Mouse (Mus musculus) kidney, postnatal 36 days (tissue): ENCODE results near the gene Rhoh.

Experiments
- DNase-seq, 2 experiments: peaks; one replicate each; pipeline ENCODE4 v3.0.0; 2021 to 2022; ENCODE audit warnings: mixed read lengths in 2 of 2

Gene Rhoh

DNA sequence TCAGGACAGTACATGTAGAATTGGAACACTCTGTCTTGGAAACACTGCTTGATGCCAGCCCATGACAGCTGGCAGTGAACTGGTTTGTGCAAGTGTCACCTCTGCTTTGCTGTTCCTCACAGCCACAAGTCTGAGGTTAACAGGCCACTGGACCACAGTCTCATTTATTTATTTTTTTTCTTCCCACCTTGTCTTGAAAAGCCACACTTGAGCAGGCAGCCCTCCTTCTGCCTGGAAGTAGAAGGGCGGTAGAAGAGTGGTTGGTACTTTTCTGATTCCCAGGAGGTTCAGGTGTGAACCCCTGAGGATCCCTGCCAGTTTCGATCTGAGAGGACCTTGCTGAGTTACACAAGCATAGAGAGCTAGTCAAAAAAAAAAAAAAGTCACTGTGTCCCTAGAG, 72.8 kb downstream of the Rhoh start:
- no peak for DNase-seq

DNA sequence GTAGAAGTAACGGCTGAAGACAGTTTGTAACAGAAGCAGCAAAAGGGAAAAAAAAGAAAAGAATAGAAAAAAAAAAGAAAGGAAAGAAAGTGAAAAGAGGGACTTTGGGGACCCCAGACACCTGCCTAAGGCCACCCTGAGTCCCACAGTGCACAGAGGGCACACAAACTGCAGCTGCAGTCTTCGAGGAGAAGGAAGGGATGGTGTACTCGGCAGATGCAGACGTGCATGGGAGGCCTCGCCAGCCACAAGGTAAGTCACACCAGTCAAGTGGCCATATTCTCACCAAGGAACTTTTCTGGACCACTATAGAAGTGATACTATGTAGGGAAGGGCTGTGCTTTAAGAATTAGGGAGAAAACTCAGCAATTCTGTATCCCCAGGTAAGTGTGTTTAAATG, 73.8 kb downstream of the Rhoh start, which contains the start of gene Chrna9:
Gene Chrna9, plus strand, starts transcription at position 139 of the 400 bp plus-strand sequence.
- no peak for DNase-seq

DNA sequence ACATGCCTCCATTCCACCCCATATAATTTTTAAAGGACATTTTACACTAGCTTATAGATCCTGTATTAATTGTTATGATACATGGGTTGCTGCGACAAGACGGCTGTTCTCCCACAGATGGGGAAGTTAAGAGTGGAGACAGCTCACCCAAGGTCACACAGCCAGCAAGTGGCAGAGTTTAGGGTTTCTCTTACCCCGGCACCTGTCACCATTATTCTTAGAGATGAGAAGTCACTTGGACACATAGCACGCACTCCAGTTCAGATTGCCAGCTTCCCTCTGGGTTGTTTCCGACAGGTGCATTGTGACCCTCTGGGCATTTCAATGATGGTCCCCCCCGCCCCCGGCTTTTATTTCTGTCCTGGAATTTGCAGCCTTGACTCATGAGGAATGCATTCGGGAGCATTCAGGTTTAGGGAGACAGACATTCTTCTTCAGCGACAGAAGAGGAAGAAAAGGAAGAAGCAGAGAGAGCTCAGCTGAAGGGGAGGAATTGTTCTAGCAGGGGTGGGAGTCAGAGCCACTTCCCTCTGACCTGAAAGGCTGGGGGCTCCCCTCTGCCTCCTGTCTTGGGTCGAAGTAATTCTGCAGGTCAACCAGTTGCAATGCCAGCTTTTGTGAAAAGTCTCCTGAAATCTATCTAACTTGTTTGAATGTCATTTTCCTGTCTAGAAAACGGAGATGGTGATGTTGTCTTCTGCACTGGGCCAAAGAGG, 76.2 kb downstream of the Rhoh start:
- no peak for DNase-seq

DNA sequence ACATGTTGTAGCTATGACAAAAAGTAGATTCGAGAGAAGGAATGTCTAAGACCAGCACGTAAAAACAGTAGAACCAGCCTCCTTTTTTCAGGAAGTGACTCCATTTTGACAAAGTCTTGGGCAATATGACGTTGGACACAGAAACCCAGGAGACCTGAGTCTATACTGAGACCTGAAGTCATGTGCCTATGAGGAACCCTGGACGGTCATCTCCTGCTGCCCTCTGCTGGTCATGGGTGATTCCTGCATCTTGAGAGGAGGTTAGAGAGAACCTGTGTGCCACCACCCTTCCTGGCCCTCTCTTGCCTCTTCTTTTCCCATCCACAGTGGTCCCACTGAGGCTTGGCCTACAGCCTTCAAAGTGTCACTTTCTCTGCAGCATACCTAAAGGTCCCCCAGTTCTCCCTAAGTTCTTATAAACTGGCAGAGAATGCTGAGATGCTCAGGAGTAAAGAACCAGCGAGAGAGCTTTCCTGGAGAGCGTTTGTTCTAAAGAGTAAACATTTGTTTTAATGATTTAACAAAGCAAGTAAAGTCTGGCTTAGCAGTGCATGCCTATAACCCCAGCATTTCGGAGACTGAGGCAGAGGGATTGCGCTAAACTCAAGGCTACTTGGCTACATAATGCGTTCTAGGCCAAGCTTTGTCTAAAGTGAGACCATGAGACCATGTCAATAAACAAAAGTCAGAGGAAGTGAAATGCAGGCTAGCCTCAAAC, 77.1 kb downstream of the Rhoh start:
- peak; percentile 80 to 91 for DNase-seq

DNA sequence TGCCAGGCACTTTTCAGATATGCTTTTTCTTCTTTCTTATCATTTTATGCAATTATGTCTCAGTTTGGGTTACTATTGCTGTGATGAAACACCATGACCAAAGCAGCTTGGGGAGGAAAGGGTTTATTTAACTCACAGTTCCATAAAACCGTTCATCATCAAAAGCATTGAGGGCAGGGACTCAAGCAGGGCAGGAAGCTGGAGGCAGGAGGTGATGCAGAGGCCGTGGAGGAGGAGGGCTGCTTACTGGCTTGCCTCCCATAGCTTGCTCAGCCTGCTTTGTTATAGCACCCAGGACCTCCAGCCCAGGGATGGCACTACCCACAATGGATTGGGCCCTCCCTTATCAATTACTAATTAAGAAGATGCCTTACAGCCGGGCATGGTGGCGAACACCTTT, 80.1 kb downstream of the Rhoh start:
- no peak for DNase-seq
